8 mouse cellular contexts compared by ENCODE assay signal in genomic region chr4:118180301-118181080, GRCm38 (mm10). TPM values are rescaled to one million over a fixed set of nuclear protein-coding genes. Genes with fewer than 3 reads are reported as not detected.
DNase-seq lines count a peak whose midpoint lies in the region; ATAC-seq and TF ChIP-seq lines count a peak whose summit lies in the region.

No protein-coding gene starts in this region.

- peak overlapping the region; percentile 55 for H3K9ac ChIP-seq in kidney, postnatal 0 days (ENCODE audit: low read depth, low read length)

- H3K4me2 ChIP-seq in kidney, postnatal 0 days (ENCODE audit: low read length), result peak overlapping the region; percentile 61

- peak overlapping the region; percentile 66 for H3K4me3 ChIP-seq in kidney, postnatal 0 days (replicated peaks; ENCODE audit: low read depth, low read length)
- peak overlapping the region; percentile 60 for H3K4me3 ChIP-seq in bone marrow macrophage, adult 2 months (ENCODE audit: insufficient read depth, low read length)
- peak overlapping the region; percentile 83 for H3K4me3 ChIP-seq in hindbrain, embryonic 10.5 days

- no peak for TF ChIP-seq CTCF in kidney, postnatal 0 days (IDR thresholded peaks at IDR 0.05; ENCODE audit: low read depth)
- TF ChIP-seq CTCF in bone marrow macrophage, adult 2 months (IDR thresholded peaks at IDR 0.05; ENCODE audit: low read depth, low read length), result no peak

- peaks cover 5% of the 10 kb centered on the region for H3K4me1 ChIP-seq in kidney, postnatal 0 days (replicated peaks; ENCODE audit: insufficient read depth, low read length)
- H3K4me1 ChIP-seq in bone marrow macrophage, adult 2 months (ENCODE audit: control insufficient read depth, insufficient read depth, low read length), result peaks cover 11% of the 10 kb centered on the region
- H3K4me1 ChIP-seq in hindbrain, embryonic 10.5 days (replicated peaks), result peaks cover 14% of the 10 kb centered on the region

- WGBS in kidney, postnatal 0 days, result 11% methylated on average over 17 of the region's 17 CpGs
- 17% methylated on average over 17 of the region's 17 CpGs for WGBS in hindbrain, embryonic 10.5 days

- DNase-seq in kidney, postnatal 0 days (ENCODE audit: low spot score), result peak; percentile 24
- no peak for DNase-seq in kidney, postnatal 36 days
- no peak for DNase-seq in hindbrain, embryonic 10.5 days (ENCODE audit: low spot score)
- DNase-seq in gastrocnemius, postnatal 14 days, result no peak
- DNase-seq in adrenal gland, adult (ENCODE audit: inconsistent age in 2 of 2, low spot score in 1 of 2), result no peak
- DNase-seq in gastrocnemius, adult 8-10 months (ENCODE audit: low spot score in 2 of 2), result no peak

- H3K9me3 ChIP-seq in kidney, postnatal 0 days (replicated peaks; ENCODE audit: low read length), result no peaks in the 10 kb centered on the region
- H3K9me3 ChIP-seq in hindbrain, embryonic 10.5 days, result no peaks in the 10 kb centered on the region

- 0 out of 2 replicates have a peak, but pooled peaks have one; percentile 2 for ATAC-seq in kidney, postnatal 0 days (replicated peaks; ENCODE audit: low FRiP score, low read depth)
- ATAC-seq in megakaryocyte, adult 5-6 weeks (ENCODE audit: poor library complexity, severe bottlenecking), result peak; percentile 1; the same call in 1 of the 2 replicates

- peak overlapping the region; percentile 89 for H3K27ac ChIP-seq in kidney, postnatal 0 days
- peak overlapping the region; percentile 58 for H3K27ac ChIP-seq in bone marrow macrophage, adult 2 months (ENCODE audit: insufficient read depth, low read depth, low read length)
- H3K27ac ChIP-seq in hindbrain, embryonic 10.5 days, result peak overlapping the region; percentile 96

- peaks cover 17% of the 10 kb centered on the region for H3K36me3 ChIP-seq in kidney, postnatal 0 days (ENCODE audit: insufficient read depth, low read length)
- H3K36me3 ChIP-seq in hindbrain, embryonic 10.5 days, result peaks cover 19% of the 10 kb centered on the region

- TF ChIP-seq POLR2A in bone marrow macrophage, adult 2 months (IDR thresholded peaks at IDR 0.05; ENCODE audit: borderline replicate concordance, low read depth, low read length), result no peak

- intact Hi-C loops in gastrocnemius, postnatal 14 days (cut with DNase I; ENCODE audit: low total_unique reads), result no loop called here

- H3K27me3 ChIP-seq in kidney, postnatal 0 days (ENCODE audit: insufficient read depth, low read length), result no peaks in the 10 kb centered on the region
- H3K27me3 ChIP-seq in hindbrain, embryonic 10.5 days (ENCODE audit: insufficient read depth, poor library complexity, severe bottlenecking), result no peaks in the 10 kb centered on the region

RNA-seq across cellular contexts. Expression of gene Kdm4a, which starts 0.6 kb away (rescaled TPM):
- 32.2 and 32.8 TPM in 2 replicates for polyA plus RNA-seq in kidney, postnatal 0 days (2015; fragmentation: Nextera tagmentation; extraction: Ambion mirVana)
- polyA plus RNA-seq in bone marrow macrophage, adult 2 months (2012; ENCODE audit: insufficient read depth, insufficient read length, missing spikeins), result 26.0 and 30.9 TPM in 2 replicates
- 33.9 and 40.2 TPM in 2 replicates for polyA plus RNA-seq in hindbrain, embryonic 10.5 days (2016; fragmentation: Nextera tagmentation; extraction: Ambion mirVana)
- 11.0 and 14.2 TPM in 2 replicates for total RNA-seq in megakaryocyte, adult 5-6 weeks (2015)
- total RNA-seq in megakaryocyte, adult 5-6 weeks (2017), result 29.1 and 34.3 TPM in 2 replicates
- 10 to 100 TPM; 21.4 to 26.2 TPM for total RNA-seq in gastrocnemius, postnatal 14 days (2021)
- 10 to 100 TPM; 15.2 to 18.1 (median 16.4) TPM for total RNA-seq in gastrocnemius, adult 8-10 months (2022)

RNA-seq across cellular contexts. Expression of gene St3gal3, which starts 45.8 kb away (rescaled TPM):
- 6.7 and 8.1 TPM in 2 replicates for polyA plus RNA-seq in kidney, postnatal 0 days (2015; fragmentation: Nextera tagmentation; extraction: Ambion mirVana)
- 15.1 and 18.6 TPM in 2 replicates for polyA plus RNA-seq in bone marrow macrophage, adult 2 months (2012; ENCODE audit: insufficient read depth, insufficient read length, missing spikeins)
- 6.2 and 10.8 TPM in 2 replicates for polyA plus RNA-seq in hindbrain, embryonic 10.5 days (2016; fragmentation: Nextera tagmentation; extraction: Ambion mirVana)
- 5.3 and 7.3 TPM in 2 replicates for total RNA-seq in megakaryocyte, adult 5-6 weeks (2015)
- total RNA-seq in megakaryocyte, adult 5-6 weeks (2017), result 6.6 and 7.2 TPM in 2 replicates
- 10 to 100 TPM; 50.0 to 56.1 TPM for total RNA-seq in gastrocnemius, postnatal 14 days (2021)
- total RNA-seq in gastrocnemius, adult 8-10 months (2022), result 10 to 100 TPM; 76.0 to 83.1 (median 80.6) TPM

Comparison
In these comparisons a context has a peak if more than half of its experiments do, and no peak if none do; other contexts are left out.
1. RNA of gene St3gal3, which starts 45.8 kb away (total RNA-seq): 76.0 to 83.1 TPM in gastrocnemius, adult 8-10 months and 50.0 to 56.1 TPM in gastrocnemius, postnatal 14 days; 5.3 to 7.3 TPM in megakaryocyte, adult 5-6 weeks; every median in the first group is over 4 times any median in the second.
2. Peak in every context shown above with its lines, with median percentiles within 50 percentile points of each other: H3K27ac ChIP-seq and H3K4me3 ChIP-seq.